Mouse (Mus musculus) CD8-positive naive resting alpha-beta T cell, adult 2 months (primary cell): ENCODE data around the gene Acer3.

Experiments used
- DNase-seq, 2 experiments: peaks; one replicate each; pipeline ENCODE4 v3.0.0; 2022; ENCODE audit warnings: low read depth in 2 of 2, low spot score in 2 of 2

The Acer3 gene

GRCm38 (mm10) chr7:98321083-98321482 lies at the start of gene Acer3:
Acer3 (minus strand) TSS chr7:98321208.
- DNase-seq, result no peak

DNA sequence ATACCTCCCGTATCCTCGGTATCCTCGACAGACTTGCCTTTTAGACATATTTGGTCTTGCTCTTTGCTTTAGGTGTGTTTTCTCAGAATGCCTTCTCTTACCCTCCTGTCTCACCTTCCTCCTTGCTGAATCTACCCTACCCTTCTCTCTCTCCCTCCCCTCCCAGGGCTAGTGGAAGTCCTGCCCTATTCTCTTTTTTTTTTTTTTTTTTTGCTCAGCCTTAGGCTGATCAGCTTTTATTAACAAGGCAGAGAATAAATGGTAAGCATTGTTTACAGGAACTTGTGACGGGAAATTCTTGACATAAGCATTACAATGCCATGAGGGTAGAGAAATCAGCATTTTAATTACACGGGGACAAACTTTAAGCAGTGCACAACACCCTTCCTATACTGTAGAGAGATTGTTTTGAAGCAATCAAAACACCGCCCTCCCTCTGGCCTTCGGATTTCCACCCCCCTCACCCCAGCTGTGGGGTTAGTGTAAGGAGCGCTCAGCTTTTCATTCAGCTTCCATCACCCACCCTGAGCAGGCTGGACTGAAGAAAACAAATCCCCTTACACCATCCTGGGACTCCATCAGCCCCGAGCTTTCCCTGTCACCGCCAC lies 48.9 kb upstream of the Acer3 start:
- no peak for DNase-seq

GRCm38 (mm10) chr7:98361662-98362061 lies 40.7 kb upstream of the Acer3 start:
- no peak for DNase-seq

- no peak for DNase-seq
Observed at GRCm38 (mm10) chr7:98361063-98361652, 40.1 kb upstream of the Acer3 start, which contains the start of gene Tsku. Tsku (minus strand) TSS chr7:98361328.

DNA sequence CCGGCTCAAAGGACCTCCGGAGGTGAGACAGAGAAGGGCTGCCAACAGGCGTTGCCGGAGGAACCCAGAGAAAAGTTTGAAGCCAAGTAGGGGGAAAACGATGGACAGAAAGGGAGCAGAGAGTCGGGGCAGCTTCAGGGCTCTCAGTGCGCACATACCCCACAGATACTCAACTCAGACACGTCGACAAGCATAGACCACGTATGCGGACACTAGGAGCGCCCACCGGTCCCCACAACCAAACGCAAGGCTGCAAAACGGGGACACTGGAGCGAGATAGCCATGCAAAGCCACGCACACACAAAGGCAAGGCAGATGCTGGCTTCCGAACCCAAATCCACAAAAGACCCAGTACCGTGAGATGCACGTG lies 39.6 kb upstream of the Acer3 start:
- no peak for DNase-seq

DNA sequence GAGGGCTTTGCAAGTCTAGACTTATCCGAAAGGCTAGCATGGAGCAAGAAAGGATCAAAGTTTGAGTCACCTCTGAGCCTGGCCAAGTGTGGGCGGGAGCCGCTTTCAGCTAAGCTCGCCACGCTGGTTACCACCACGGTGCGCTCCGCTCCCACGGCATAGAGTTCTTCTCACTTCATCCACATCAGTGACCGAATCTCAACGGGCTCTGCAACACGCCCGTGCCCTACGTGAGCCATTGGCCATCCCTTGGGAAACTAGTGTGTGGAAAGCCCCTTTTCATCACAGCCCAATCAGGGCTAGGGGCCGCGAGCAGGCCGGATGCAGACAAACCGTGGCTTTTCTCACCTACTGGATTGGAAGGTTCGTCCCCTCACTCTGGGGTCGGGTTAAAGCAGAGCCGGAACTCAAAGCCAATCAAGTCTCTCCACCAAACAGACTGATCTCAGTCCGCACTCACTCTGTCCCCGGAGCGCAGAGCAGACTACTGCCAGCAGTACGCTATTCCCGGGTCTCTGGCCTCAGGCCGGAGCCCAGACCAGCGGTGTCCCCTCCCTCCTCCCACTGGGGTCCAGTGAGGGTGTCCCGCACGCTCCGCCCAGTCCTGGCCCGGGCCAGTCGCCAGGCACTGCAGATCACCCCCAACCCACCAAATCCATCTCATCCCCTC lies 39.1 kb upstream of the Acer3 start:
- DNase-seq, result no peak

DNA sequence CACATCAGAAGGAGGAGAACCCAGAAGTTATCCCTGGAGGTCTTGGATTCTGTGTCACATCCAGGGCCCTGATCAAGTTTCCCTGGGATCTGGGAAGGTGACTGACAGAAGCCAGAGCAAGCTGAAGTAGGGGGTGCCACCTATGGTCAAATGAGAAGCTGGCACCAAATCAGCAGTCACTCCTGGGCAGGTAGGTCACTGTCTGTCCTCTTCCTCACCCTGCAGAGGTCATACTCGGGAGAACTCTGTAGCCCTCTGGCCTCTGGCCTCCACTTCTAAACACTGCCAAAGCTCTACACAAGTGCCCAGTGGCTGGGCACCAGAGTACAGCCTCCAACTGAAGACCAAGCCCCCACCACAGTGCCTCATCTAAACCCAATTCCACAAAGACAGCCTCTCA lies 37.0 kb upstream of the Acer3 start:
- DNase-seq, result no peak

- DNase-seq, result no peak
Observed at GRCm38 (mm10) chr7:98357324-98357723, 36.3 kb upstream of the Acer3 start.

DNA sequence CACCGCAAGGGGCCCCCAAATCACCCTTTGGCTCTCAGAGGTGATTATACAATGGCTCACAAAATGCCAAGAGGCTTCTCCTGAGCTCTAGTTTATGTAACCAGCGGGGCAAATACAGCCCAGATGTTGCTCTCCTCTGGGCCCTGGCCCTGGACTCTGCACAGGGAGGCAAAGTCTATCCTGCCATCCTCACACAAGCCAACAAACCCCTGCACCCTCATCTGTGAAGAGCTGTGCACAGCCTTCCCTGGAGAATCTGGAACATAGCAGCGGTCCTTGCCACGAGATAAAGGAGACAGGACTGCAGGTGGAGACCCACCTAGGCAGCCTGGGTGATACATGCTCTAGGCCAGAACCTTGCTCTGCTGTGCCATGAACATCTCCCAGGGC lies 33.9 kb upstream of the Acer3 start:
- DNase-seq, result no peak

- no peak for DNase-seq
Observed at GRCm38 (mm10) chr7:98354160-98354920, 33.3 kb upstream of the Acer3 start.

DNA sequence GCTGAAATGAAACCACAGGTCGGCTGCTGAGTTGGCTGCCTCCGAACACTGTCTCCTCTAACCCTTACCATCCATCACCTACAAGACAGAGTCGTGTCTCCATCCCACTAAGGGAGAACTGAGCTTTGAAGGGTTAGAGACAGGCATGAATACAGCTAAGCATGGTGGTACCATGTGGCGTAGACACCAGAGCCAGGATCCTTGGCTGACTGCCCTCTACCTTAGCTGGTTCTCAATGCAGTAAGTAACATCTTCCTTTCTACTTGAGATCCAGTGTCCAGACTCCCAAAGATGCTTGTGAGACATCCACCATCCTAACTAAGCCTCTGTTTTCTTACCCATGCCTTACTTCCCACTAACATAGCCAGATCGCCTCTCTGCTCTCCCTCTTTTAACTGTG lies 32.6 kb upstream of the Acer3 start:
- DNase-seq, result no peak

DNA sequence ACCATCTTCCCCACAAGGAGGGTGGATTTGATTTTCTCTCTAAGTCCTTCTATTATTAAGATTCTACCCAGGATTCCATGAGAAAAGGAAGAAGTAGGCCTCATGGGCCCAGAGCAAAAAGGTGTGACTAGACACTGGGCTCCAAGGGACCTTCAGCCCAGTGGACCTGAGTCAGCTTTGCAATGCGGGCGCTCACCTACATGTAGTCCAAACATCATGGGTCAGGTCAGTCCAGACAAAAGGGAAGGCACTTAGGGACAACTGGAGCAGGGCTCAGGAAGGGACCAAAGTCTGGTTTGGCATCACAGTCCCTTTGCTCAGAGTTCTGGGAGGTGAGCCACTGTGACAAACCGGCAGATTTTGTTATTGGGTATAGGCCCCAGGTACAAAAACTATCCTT lies 30.5 kb upstream of the Acer3 start:
- DNase-seq, result no peak

- no peak for DNase-seq
Observed at GRCm38 (mm10) chr7:98349821-98350220, 28.8 kb upstream of the Acer3 start.

GRCm38 (mm10) chr7:98349096-98349495 lies 28.1 kb upstream of the Acer3 start:
- DNase-seq, result peak; percentile 60 to 75

DNA sequence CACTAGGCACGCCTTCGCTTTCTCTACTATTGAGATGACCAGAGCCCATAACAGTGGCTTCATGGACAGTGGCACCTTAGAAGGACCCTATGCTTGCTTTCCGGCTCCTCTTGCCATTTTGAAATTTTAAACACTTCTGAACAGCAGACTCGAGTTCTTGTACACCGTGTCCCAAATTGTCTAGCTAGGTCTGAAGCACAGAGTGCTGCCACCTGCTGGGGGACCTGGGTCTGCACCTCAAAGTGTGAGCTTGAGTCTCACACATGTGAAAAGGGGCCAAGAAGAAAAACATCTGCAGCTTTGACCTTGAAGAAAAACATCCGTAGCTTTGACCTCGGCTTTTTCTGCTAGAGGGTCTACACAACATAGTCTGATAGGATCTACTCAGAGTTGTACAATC lies 27.0 kb upstream of the Acer3 start:
- peak; percentile 19 to 63 for DNase-seq

- no peak for DNase-seq
Observed at GRCm38 (mm10) chr7:98347471-98347870, 26.5 kb upstream of the Acer3 start.

- DNase-seq, result no peak
Observed at GRCm38 (mm10) chr7:98345036-98345435, 24.0 kb upstream of the Acer3 start.

GRCm38 (mm10) chr7:98344361-98344760 lies 23.4 kb upstream of the Acer3 start:
- DNase-seq, result peak in 1 of 2 experiments; percentile 40

DNA sequence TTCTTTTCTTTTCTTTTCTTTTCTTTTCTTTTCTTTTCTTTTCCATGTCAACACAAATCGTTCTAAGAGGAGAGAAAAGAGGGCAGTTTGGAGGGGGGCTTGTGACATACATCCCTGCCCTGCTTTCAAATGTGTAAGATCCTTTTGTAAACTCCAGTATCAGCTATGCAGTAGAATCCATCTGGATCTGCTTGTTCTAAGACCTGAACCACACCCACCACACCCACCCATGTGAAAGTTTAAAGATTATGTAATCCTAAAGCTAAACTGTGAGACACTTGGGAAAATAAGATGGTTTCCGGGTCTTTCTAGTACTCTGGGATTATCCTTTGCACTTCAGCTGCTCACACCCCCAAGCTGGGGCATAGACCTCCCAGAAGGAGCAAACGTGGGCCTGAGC lies 21.2 kb upstream of the Acer3 start:
- DNase-seq, result no peak

GRCm38 (mm10) chr7:98341475-98341874 lies 20.5 kb upstream of the Acer3 start:
- peak; percentile 65 to 72 for DNase-seq

DNA sequence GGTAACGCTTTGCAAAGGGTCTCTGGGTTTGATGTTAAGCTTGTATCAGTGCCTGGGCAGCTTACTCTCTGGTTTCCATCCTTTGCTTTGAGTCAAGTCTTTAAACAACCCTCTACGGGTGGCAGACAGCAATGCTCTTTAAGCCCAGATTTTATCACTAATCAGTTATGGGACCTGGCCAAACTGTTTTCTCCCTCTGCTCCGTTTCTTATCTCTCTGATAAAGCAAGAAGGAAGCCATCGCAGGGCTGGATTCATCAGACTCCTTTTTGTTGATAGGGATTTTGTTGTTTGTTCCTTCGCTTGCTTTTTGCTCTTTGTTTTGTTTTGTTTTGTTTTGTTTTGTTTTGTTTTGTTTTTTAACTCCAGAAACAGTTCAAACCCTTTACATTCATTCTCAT lies 19.3 kb upstream of the Acer3 start:
- no peak for DNase-seq

DNA sequence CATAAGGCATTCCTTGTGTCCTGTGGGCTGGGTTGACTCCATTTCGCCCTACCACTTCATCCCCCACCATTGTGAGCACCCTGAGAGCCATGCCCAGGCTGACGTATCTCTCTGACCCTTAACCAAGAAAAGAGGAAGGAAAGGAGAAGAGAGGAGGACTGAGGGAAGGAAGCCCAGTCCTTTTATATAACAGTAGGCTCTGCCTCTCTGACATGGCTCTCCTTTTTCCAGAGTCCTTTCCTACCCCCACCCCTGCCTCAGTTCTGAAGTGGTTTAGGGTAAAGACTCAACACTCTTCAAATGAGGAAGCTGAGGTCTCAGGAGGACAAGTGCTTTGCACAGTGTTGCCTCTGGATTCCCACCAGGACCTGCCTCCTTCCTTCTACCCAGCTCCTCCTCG lies 13.0 kb upstream of the Acer3 start:
- DNase-seq, result no peak
